Mouse (Mus musculus) lung, embryonic 16.5 days (tissue): ENCODE measurements around the gene Sf3b4. TPM values are rescaled to one million over a fixed set of nuclear protein-coding genes. Genes with fewer than 3 reads are reported as not detected.

Experiments
- ATAC-seq: fragments of 200-750 bp; cut with Nextera tagmentation; 2 replicates; pipeline ENCODE4 v1.8.0; 2017; ENCODE audit warnings: low read depth, mild to moderate bottlenecking, moderate library complexity
- H3K27ac ChIP-seq: fragments of 300-500 bp; sonication (generic); 2 replicates; pipeline ENCODE4 v1.5.1; 2014; ENCODE audit warnings: mild to moderate bottlenecking, control low read depth, low read length
- H3K27me3 ChIP-seq: fragments of 300-500 bp; sonication (generic); 2 replicates; pipeline ENCODE4 v1.6.1; 2014; ENCODE audit warnings: low read depth, low read length, mixed read lengths; ENCODE audit not compliant: control insufficient read depth, insufficient read depth
- H3K36me3 ChIP-seq: fragments of 300-500 bp; sonication (generic); 2 replicates; pipeline ENCODE4 v1.6.1; 2014; ENCODE audit warnings: low read length; ENCODE audit not compliant: control insufficient read depth, insufficient read depth
- H3K4me1 ChIP-seq: fragments of 300-500 bp; sonication (generic); replicated peaks from 2 replicates; pipeline ENCODE4 v1.6.1; 2014; ENCODE audit warnings: low read length, mixed read lengths; ENCODE audit not compliant: control insufficient read depth, insufficient read depth
- H3K4me2 ChIP-seq: fragments of 300-500 bp; sonication (generic); 2 replicates; pipeline ENCODE4 v1.6.1; 2014; ENCODE audit warnings: low read depth, low read length, control low read depth
- H3K4me3 ChIP-seq: fragments of 300-500 bp; sonication (generic); 2 replicates; pipeline ENCODE4 v1.5.1; 2014; ENCODE audit warnings: mild to moderate bottlenecking, low read length, control low read depth
- H3K9ac ChIP-seq: fragments of 300-500 bp; sonication (generic); 2 replicates; pipeline ENCODE4 v1.6.1; 2014; ENCODE audit warnings: low read length, control low read depth
- H3K9me3 ChIP-seq: fragments of 300-500 bp; sonication (generic); 2 replicates; pipeline ENCODE4 v1.6.1; 2016; ENCODE audit warnings: low read length; ENCODE audit not compliant: control insufficient read depth
- WGBS: fragments of 180-500 bp; shearing (Covaris S2); extraction: QIAGEN DNeasy Blood & Tissue Kit; methylation state at CpG from one replicate; pipeline ENCODE4 v1.1.7; 2014; 5-methylcytosine and 5-hydroxymethylcytosine counted together
- polyA plus RNA-seq: library from polyadenylated mRNA; unstranded; fragments of >200 nt; fragmentation: Nextera tagmentation; extraction: Ambion mirVana; gene quantifications from 2 replicates; pipeline ENCODE4 v1.2.1, GENCODE M21; 2015

Sf3b4 gene
- 143 and 167 TPM in 2 replicates for polyA plus RNA-seq

DNA sequence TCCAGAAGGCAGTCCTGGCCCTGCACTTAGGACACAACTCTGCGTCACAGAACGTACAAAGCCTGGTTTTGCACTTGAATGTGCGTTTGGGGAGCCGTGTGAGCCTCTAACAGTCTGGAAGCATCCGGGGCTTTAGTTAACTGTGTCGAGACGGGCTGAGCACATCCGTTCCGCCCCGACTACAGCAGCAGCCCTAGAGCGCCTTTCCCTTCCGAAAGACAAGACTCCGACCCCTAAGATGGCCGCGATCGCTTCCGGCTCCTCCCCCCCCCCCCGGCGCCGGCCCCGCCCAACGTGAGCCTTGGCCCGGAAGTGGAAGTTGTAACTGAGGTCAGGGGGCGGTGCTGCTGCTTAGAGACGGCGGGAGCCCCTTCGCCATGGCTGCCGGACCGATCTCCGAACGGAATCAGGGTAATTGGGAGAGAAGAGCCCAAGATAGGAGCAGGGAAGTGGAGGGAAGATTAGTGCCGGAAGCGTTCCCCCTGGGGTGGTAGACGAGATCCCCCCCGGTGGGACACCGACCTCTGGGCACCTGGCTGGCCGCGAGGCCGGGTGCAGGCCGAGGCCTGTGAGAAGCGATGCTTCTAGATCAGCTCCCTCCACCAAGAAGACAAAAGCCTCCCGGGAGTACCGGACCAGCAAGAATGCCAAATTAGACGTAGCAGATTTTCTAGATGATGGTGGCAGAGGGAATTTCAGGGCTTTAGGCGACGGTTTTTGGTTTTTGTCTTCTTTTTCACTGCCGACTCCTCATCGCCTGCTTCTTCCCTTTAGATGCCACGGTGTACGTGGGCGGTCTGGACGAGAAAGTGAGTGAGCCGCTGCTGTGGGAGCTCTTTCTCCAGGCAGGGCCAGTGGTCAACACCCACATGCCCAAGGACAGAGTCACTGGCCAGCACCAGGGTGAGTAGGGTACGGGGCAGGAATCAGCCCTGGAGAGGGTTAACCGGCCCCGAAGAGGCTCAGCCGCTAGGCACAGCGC lies at the start of gene Sf3b4:
Gene Sf3b4 (plus strand): TSS at position 136 of the 982 bp plus-strand sequence.
- peak within 1 kb of the TSS; percentile 100 for H3K27ac ChIP-seq
- peaks cover 31% of the 10 kb centered on the region for H3K4me1 ChIP-seq
- peak within 1 kb of the TSS; percentile 90 for H3K4me2 ChIP-seq
- ATAC-seq = peak; percentile 95
- no peaks in the 10 kb centered on the region for H3K27me3 ChIP-seq
- no peaks in the 10 kb centered on the region for H3K9me3 ChIP-seq
- H3K36me3 ChIP-seq = peaks cover 29% of the 10 kb centered on the region
- peak within 1 kb of the TSS; percentile 96 for H3K4me3 ChIP-seq
- peak within 1 kb of the TSS; percentile 96 for H3K9ac ChIP-seq
- under 1% methylated on average over 55 of the region's 58 CpGs for WGBS

DNA sequence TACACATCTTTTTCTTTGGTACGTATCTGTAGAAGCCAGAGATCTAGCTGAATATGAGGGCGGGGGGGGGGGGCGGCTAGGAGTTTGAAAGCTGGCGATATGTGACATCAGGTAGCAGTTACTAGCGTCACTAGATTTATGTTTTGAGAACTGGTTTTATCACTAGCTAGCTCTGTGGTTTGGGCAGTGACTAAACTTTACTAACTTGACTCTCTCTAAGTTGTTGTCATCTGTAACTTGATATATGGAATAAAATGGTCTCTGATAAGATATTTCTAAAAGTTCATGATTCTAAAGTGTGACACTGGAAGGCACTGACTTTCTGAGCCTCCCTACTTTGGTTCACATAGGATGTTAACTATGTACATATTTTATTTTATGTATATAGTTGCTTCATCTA lies 47.9 kb upstream of the Sf3b4 start:
- no peak for ATAC-seq
- WGBS = 88% methylated on average over 5 of the region's 5 CpGs
- H3K4me1 ChIP-seq = no peaks in the 10 kb centered on the region
- H3K4me2 ChIP-seq = no peak overlapping the region
- no peaks in the 10 kb centered on the region for H3K9me3 ChIP-seq
- no peak overlapping the region for H3K4me3 ChIP-seq
- H3K27me3 ChIP-seq = no peaks in the 10 kb centered on the region
- H3K9ac ChIP-seq = no peak overlapping the region
- H3K27ac ChIP-seq = no peak overlapping the region
- H3K36me3 ChIP-seq = no peaks in the 10 kb centered on the region

DNA sequence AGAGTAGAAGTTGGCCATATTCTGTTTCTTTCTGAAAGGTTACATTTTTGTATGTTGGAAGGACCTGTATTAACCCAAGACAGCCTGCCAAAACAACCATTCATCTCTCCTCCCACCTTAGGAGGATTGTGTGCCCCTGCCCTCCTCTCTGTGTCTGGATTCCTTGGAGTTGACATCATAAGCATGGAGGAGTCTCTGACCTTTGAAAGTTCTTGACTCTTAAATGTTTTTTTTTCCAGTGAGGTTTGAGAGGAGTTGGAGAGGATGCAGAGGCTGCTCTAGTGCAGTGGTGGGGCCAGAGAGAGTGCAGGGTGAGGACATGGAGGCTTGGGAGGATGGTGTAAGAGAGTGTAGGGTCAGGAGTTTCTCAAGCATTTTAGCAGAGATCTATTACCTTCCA lies 44.0 kb upstream of the Sf3b4 start:
- H3K9ac ChIP-seq = no peak overlapping the region
- peak; percentile 38; the same call in 1 of the 2 replicates for ATAC-seq
- no peak overlapping the region for H3K4me2 ChIP-seq
- H3K4me1 ChIP-seq = peaks cover 6% of the 10 kb centered on the region
- H3K27me3 ChIP-seq = no peaks in the 10 kb centered on the region
- no peak overlapping the region for H3K4me3 ChIP-seq
- H3K9me3 ChIP-seq = no peaks in the 10 kb centered on the region
- H3K36me3 ChIP-seq = no peaks in the 10 kb centered on the region
- H3K27ac ChIP-seq = no peak overlapping the region

DNA sequence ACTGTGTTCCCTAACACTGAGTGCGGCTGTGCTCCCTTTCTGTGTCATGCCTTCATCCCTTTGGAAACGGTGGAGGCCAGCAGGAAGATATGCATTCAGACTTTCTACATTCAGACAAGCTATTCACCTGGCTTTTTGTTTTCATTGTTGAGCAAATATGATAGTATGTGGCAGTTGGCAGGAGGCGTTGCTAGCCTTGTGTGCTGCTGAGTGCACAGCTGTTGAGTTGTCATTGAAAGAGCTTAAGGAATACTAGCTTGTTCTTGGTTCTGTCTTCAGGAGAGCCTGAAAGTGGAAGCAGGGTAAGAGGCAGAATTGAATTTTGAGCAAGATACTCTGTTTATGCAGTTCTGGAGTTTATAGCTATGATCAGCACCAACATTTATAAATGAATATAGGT lies 39.7 kb upstream of the Sf3b4 start:
- H3K9ac ChIP-seq = no peak overlapping the region
- H3K4me2 ChIP-seq = no peak overlapping the region
- no peak overlapping the region for H3K27ac ChIP-seq
- WGBS = 73% methylated on average over 3 of the region's 3 CpGs
- H3K27me3 ChIP-seq = no peaks in the 10 kb centered on the region
- no peak overlapping the region for H3K4me3 ChIP-seq
- no peaks in the 10 kb centered on the region for H3K9me3 ChIP-seq
- peaks cover 9% of the 10 kb centered on the region for H3K4me1 ChIP-seq
- ATAC-seq = no peak
- no peaks in the 10 kb centered on the region for H3K36me3 ChIP-seq

DNA sequence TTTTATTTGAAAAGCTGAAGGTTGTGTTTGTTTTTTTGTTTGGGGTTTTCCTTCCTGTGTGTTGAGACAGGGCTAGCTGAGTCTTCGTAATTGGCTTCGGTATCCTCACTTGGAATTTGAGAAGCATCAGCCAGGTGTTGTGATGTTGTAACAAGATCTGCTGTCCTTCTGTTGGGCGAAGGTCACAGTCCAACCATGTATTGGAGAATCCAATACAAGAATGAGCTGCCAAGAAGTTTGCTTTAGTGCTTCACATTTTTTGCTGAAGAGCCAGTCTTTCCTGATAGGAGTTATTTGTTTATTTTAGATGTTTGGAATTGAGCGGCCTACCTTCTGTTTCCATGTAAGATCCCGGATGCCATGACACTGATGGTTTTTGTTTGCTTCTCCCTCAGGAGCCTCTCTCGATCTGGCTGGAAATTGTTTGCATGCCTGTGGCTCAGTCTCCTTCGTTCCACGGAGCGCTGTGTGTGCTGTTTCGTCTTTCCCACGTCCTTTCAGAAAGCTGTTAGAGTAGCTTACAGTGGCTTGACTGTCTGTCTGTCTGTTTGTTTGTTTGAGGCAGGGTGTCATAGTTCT lies 38.7 kb upstream of the Sf3b4 start:
- Histone ChIP-seq H3K4me1 (peaks cover 9% of the 10 kb centered on the region), H3K27me3 (no peaks in the 10 kb centered on the region), H3K4me2 (no peak overlapping the region), H3K27ac (no peak overlapping the region), H3K9me3 (no peaks in the 10 kb centered on the region), H3K9ac (no peak overlapping the region), H3K36me3 (no peaks in the 10 kb centered on the region), H3K4me3 (no peak overlapping the region)
- WGBS = 33% methylated on average over 11 of the region's 11 CpGs
- ATAC-seq = no peak

DNA sequence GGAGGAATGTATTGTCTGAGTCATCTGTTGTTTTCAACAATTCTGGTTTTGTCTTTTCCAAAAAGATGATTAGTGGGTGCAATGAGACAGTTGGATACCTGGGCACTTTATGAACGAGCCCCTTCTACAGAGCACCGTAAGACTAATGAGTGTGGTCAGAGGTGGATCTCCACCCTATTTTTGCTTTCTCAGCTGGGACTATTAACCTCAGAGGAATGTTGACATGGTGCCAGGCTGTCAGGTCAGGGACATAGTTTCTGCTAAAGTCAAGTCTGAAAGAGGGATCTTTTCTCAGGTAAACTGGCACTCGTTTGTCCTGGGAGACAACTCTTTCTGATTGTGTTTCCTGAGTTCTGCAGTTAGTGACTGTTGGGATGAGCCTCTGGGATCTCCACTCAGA lies 37.1 kb upstream of the Sf3b4 start:
- 60% methylated on average over 3 of the region's 3 CpGs for WGBS

DNA sequence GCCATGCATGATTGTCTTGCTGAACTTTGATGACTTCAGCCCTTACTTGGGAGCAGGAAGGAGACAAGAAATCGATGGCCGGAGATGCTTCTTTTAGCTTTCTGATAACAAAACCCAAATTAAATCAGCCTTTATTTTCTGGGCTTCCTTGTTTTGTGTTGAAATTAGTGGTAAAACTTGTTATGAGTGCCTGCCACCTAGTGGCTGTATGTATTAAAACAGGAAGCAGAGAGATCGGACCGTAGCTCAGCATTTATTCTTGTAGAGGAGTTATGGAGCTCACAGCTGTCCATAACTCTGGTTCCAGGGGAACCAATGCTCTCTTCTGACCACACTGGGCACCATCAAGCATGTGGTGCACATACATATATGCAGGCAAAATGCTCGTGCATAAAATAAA lies 24.2 kb upstream of the Sf3b4 start:
- Histone ChIP-seq H3K9ac (no peak overlapping the region), H3K4me3 (no peak overlapping the region), H3K27me3 (no peaks in the 10 kb centered on the region), H3K4me2 (no peak overlapping the region), H3K9me3 (no peaks in the 10 kb centered on the region), H3K36me3 (peaks cover 25% of the 10 kb centered on the region), H3K27ac (no peak overlapping the region), H3K4me1 (no peaks in the 10 kb centered on the region)
- WGBS = 9% methylated on average over 5 of the region's 5 CpGs
- ATAC-seq = no peak

More for the DNA sequence above, 37.1 kb upstream of the Sf3b4 start:
- no peak overlapping the region for H3K4me3 ChIP-seq
- no peak overlapping the region for H3K27ac ChIP-seq
- no peaks in the 10 kb centered on the region for H3K36me3 ChIP-seq
- H3K9me3 ChIP-seq = no peaks in the 10 kb centered on the region
- no peak for ATAC-seq
- H3K27me3 ChIP-seq = no peaks in the 10 kb centered on the region
- H3K4me2 ChIP-seq = no peak overlapping the region
- H3K4me1 ChIP-seq = peaks cover 9% of the 10 kb centered on the region
- H3K9ac ChIP-seq = no peak overlapping the region

DNA sequence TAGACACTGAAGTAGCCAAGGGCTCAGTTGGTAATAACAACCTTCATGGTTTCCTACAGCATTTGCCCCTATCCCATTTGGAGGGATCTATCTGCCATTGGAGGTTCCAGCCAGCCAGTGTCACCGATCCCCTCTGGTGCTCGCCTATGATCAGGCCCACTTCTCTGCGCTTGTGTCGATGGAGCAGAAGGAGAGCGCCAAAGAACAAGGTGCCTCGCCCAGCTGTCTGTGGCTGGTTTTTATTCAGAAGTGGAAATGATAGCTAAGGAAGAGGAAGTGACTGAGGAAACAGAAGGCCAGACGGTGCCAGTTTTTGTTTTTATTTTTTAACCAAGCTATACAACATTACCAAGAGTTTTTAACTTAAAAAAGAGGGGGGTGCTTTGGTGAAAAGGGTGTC lies 20.3 kb upstream of the Sf3b4 start:
- H3K9me3 ChIP-seq = no peaks in the 10 kb centered on the region
- no peak overlapping the region for H3K4me3 ChIP-seq
- 81% methylated on average over 7 of the region's 7 CpGs for WGBS
- H3K27me3 ChIP-seq = no peaks in the 10 kb centered on the region
- ATAC-seq = no peak
- peaks cover 36% of the 10 kb centered on the region for H3K36me3 ChIP-seq
- H3K9ac ChIP-seq = no peak overlapping the region
- H3K27ac ChIP-seq = no peak overlapping the region
- H3K4me2 ChIP-seq = no peak overlapping the region
- no peaks in the 10 kb centered on the region for H3K4me1 ChIP-seq

DNA sequence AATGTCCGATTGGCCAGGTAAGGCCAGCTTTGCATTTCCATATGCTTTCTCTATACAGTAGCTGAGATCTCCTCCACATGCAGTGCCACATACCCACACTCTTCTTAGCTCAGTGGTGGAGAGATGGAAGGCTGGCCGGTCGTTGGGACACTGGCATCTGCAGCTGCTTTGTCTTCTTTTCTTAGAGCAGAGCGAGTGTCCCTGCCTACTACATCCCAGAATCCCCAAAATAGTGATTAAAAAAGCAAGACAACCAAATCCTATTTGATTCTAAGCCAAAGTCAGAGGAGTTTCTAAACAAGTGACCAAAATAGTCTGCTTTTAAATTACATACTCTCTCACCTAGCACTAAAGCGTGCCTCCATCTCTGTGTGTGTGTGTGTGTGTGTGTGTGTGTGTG lies 19.5 kb upstream of the Sf3b4 start:
- Histone ChIP-seq H3K4me1 (no peaks in the 10 kb centered on the region), H3K4me3 (no peak overlapping the region), H3K27ac (no peak overlapping the region), H3K27me3 (no peaks in the 10 kb centered on the region), H3K9ac (no peak overlapping the region), H3K36me3 (peaks cover 36% of the 10 kb centered on the region), H3K4me2 (no peak overlapping the region), H3K9me3 (no peaks in the 10 kb centered on the region)
- ATAC-seq = no peak
- WGBS = 87% methylated on average over 5 of the region's 5 CpGs
